Comparison of ENCODE assay signal across 8 mouse cellular contexts in genomic region chr10:92242714-92243440, GRCm38 (mm10).
DNase-seq lines count a peak whose midpoint lies in the region; ATAC-seq and TF ChIP-seq lines count a peak whose summit lies in the region.

No protein-coding gene starts in this region.

- H3K4me3 ChIP-seq in kidney, postnatal 0 days (replicated peaks; ENCODE audit: low read depth, low read length) = no peak overlapping the region

- H3K27ac ChIP-seq in kidney, postnatal 0 days = peak overlapping the region; percentile 27; the same call in 1 of the 2 replicates

- no peak for TF ChIP-seq CTCF in kidney, postnatal 0 days (IDR thresholded peaks at IDR 0.05; ENCODE audit: low read depth)

- no peak; the same call in 1 of the 2 replicates for ATAC-seq in kidney, postnatal 0 days (replicated peaks; ENCODE audit: low FRiP score, low read depth)

- no peaks in the 10 kb centered on the region for H3K36me3 ChIP-seq in kidney, postnatal 0 days (ENCODE audit: insufficient read depth, low read length)

- no peaks in the 10 kb centered on the region for H3K9me3 ChIP-seq in kidney, postnatal 0 days (replicated peaks; ENCODE audit: low read length)

- DNase-seq in adrenal gland, postnatal 25 days = peak; percentile 7
- no peak for DNase-seq in adrenal gland, adult 8-10 months
- DNase-seq in testis, postnatal 14 days (ENCODE audit: low spot score) = peak; percentile 6
- DNase-seq in testis, postnatal 10 days (ENCODE audit: low spot score) = no peak
- peak; percentile 17 for DNase-seq in kidney, postnatal 0 days (ENCODE audit: low spot score)
- no peak for DNase-seq in spleen, postnatal 36 days (ENCODE audit: low spot score in 2 of 2)
- no peak for DNase-seq in thymus, adult 18-20 months
- DNase-seq in urinary bladder, postnatal 36 days (ENCODE audit: low spot score in 2 of 2) = no peak

- 29% methylated on average over 11 of the region's 11 CpGs for WGBS in kidney, postnatal 0 days

- H3K4me2 ChIP-seq in kidney, postnatal 0 days (ENCODE audit: low read length) = no peak overlapping the region

- H3K4me1 ChIP-seq in kidney, postnatal 0 days (replicated peaks; ENCODE audit: insufficient read depth, low read length) = peaks cover 7% of the 10 kb centered on the region; the same call in 1 of the 2 replicates

- no peak overlapping the region for H3K9ac ChIP-seq in kidney, postnatal 0 days (ENCODE audit: low read depth, low read length)

- no peaks in the 10 kb centered on the region for H3K27me3 ChIP-seq in kidney, postnatal 0 days (ENCODE audit: insufficient read depth, low read length)

Comparison
In these comparisons a context has a peak if more than half of its experiments do, and no peak if none do; other contexts are left out.
1. DNase-seq: peak in adrenal gland, postnatal 25 days (single experiment), testis, postnatal 14 days (single experiment) and kidney, postnatal 0 days (single experiment); none in adrenal gland, adult 8-10 months (single experiment), testis, postnatal 10 days (single experiment), spleen, postnatal 36 days (0 of 2), thymus, adult 18-20 months (0 of 2) and urinary bladder, postnatal 36 days (0 of 2).